ENCODE assay signal across 22 mouse cellular contexts in genomic region chr10:15731318-15731717, GRCm38 (mm10).
"Had no signal": no experiment of that assay in that cellular context is flagged by ENCODE, and none has a peak within 500 bp of the region (broad histone marks: within the 10 kb centered on the region; RNA-seq: fewer than 3 reads in every experiment).

No protein-coding gene starts in this region.

- ATAC-seq: lung, postnatal 0 days; midbrain, embryonic 16.5 days had no signal

- H3K4me3 ChIP-seq: lung, embryonic 15.5 days; megakaryocyte, embryonic 14.5 days; midbrain, embryonic 10.5 days; midbrain, embryonic 12.5 days; myocyte; neural tube, embryonic 13.5 days; neural tube, embryonic 15.5 days; stomach, embryonic 15.5 days had no signal

- H3K4me1 ChIP-seq: lung, embryonic 15.5 days; megakaryocyte, embryonic 14.5 days; midbrain, embryonic 10.5 days; midbrain, embryonic 12.5 days; neural tube, embryonic 13.5 days; neural tube, embryonic 15.5 days; stomach, embryonic 15.5 days had no signal

- H3K27me3 ChIP-seq: lung, embryonic 15.5 days; megakaryocyte, embryonic 14.5 days; midbrain, embryonic 12.5 days; neural tube, embryonic 13.5 days; neural tube, embryonic 15.5 days; stomach, embryonic 15.5 days had no signal

- H3K36me3 ChIP-seq: lung, embryonic 15.5 days; midbrain, embryonic 10.5 days; midbrain, embryonic 12.5 days; neural tube, embryonic 13.5 days; neural tube, embryonic 15.5 days; stomach, embryonic 15.5 days had no signal

- H3K9ac ChIP-seq: lung, embryonic 15.5 days; midbrain, embryonic 12.5 days; neural tube, embryonic 13.5 days; neural tube, embryonic 15.5 days; stomach, embryonic 15.5 days had no signal

- DNase-seq: lung, adult 2 months; lung, postnatal 14 days; lung, postnatal 36 days; midbrain, embryonic 14.5 days; retina, postnatal 1 day; right cerebral cortex, adult 18-20 months; right cerebral cortex, postnatal 25 days; thymus, adult 2 months; thymus, postnatal 25 days; thymus, postnatal 4 days had no signal

- H3K9me3 ChIP-seq: lung, embryonic 15.5 days; megakaryocyte, embryonic 14.5 days; midbrain, embryonic 10.5 days; midbrain, embryonic 12.5 days; neural tube, embryonic 13.5 days; neural tube, embryonic 15.5 days; stomach, embryonic 15.5 days had no signal

- H3K4me2 ChIP-seq: lung, embryonic 15.5 days; midbrain, embryonic 12.5 days; neural tube, embryonic 13.5 days; neural tube, embryonic 15.5 days; stomach, embryonic 15.5 days had no signal

- H3K27ac ChIP-seq: lung, embryonic 15.5 days; macrophage; midbrain, embryonic 10.5 days; midbrain, embryonic 12.5 days; neural tube, embryonic 13.5 days; neural tube, embryonic 15.5 days; stomach, embryonic 15.5 days; stomach, postnatal 0 days had no signal
